Mouse (Mus musculus) G1E (cell line): ENCODE measurements around the gene Tspan31.

Source experiments
- CTCF ChIP-seq: IDR thresholded peaks from 2 replicates; pipeline ENCODE4 v1.5.1; 2012; ENCODE audit warnings: low read depth, low read length, inconsistent platforms, mixed read lengths
- POLR2AphosphoS5 ChIP-seq: IDR thresholded peaks from 2 replicates; pipeline ENCODE4 v1.6.1; 2012; ENCODE audit warnings: low read depth, low read length, inconsistent platforms; ENCODE audit not compliant: insufficient replicate concordance
- TAL1 ChIP-seq: conservative IDR thresholded peaks from 2 replicates; pipeline ENCODE4 v1.6.1; 2012; ENCODE audit warnings: low read depth, low read length, inconsistent platforms, mixed read lengths

DNA sequence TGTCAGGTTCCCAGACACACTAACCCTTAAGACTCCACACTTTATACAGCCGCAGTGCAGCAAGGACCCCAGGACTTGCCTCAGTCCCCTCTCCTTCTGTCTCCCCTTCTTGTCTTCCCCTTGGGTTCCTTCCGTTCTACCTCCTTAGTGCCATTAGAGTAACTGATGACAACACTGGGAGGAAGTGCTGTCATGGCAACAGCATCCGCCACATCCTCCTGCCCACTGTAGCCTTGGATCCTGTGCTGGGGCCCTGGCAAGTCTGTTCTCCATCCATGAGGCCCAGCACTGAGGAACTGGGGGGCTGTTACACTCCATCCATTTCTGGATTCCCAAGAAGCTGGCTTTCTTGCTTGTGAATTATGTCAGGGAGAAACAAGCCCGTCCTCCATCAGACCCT, 6.0 kb upstream of the Tspan31 start:
- TF ChIP-seq CTCF = no peak
- no peak for TF ChIP-seq TAL1
- TF ChIP-seq POLR2AphosphoS5 = no peak
